Comparison of ENCODE assay signal across 23 mouse cellular contexts in genomic region chr10:43790780-43791179, GRCm38 (mm10).
DNase-seq lines count a peak whose midpoint lies in the region; ATAC-seq lines count a peak whose summit lies in the region.
"Had no signal": no experiment of that assay in that cellular context is flagged by ENCODE, and none has a peak within 500 bp of the region (broad histone marks: within the 10 kb centered on the region; RNA-seq: fewer than 3 reads in every experiment).

No protein-coding gene starts in this region.

- ATAC-seq in erythroid progenitor cell, adult 5-6 weeks (replicated peaks; ENCODE audit: low FRiP score, poor library complexity, severe bottlenecking): peak; percentile 70
- ATAC-seq in liver, embryonic 15.5 days (ENCODE audit: insufficient read depth): peak; percentile 54
- no peak for ATAC-seq in heart, embryonic 11.5 days (replicated peaks; ENCODE audit: insufficient number of reproducible peaks, low FRiP score, low TSS enrichment)
- ATAC-seq in forebrain, embryonic 12.5 days (ENCODE audit: low FRiP score): no peak
- ATAC-seq: midbrain, embryonic 15.5 days had no signal

- WGBS in liver, embryonic 15.5 days (ENCODE audit: insufficient replicate concordance): 69% methylated on average over 4 of the region's 4 CpGs
- WGBS in heart, embryonic 11.5 days (ENCODE audit: insufficient replicate concordance): 86% methylated on average over 4 of the region's 4 CpGs
- 95% methylated on average over 4 of the region's 4 CpGs for WGBS in forebrain, embryonic 12.5 days

- DNase-seq in spleen, postnatal 10 days (ENCODE audit: low spot score in 2 of 2): peak; percentile 33 to 46
- DNase-seq in spleen, adult 18-20 months: no peak
- DNase-seq in layer of hippocampus, postnatal 36 days: no peak
- DNase-seq: adrenal gland, postnatal 25 days; cerebellum, adult 11-12 months; cerebellum, postnatal 10 days; gastrocnemius, postnatal 36 days; heart, postnatal 4 days; kidney, adult 8-10 months; kidney, postnatal 14 days; lung, postnatal 4 days; thymus, postnatal 36 days had no signal

- H3K36me3 ChIP-seq in liver, embryonic 15.5 days (replicated peaks): no peaks in the 10 kb centered on the region
- no peaks in the 10 kb centered on the region for H3K36me3 ChIP-seq in heart, embryonic 11.5 days (ENCODE audit: control insufficient read depth, insufficient read depth, low read length)
- no peaks in the 10 kb centered on the region for H3K36me3 ChIP-seq in forebrain, embryonic 12.5 days (replicated peaks)
- H3K36me3 ChIP-seq: embryonic facial prominence, embryonic 10.5 days; lung, embryonic 15.5 days; midbrain, embryonic 15.5 days; stomach, embryonic 15.5 days had no signal

- H3K4me3 ChIP-seq in liver, embryonic 15.5 days (replicated peaks): no peak overlapping the region
- no peak overlapping the region for H3K4me3 ChIP-seq in heart, embryonic 11.5 days (ENCODE audit: low read depth, low read length)
- no peak overlapping the region for H3K4me3 ChIP-seq in forebrain, embryonic 12.5 days (replicated peaks)
- H3K4me3 ChIP-seq: embryonic facial prominence, embryonic 10.5 days; layer of hippocampus, adult 2 months; lung, embryonic 15.5 days; midbrain, embryonic 15.5 days; myocyte; stomach, embryonic 15.5 days had no signal

- 0 out of 2 replicates have a peak overlapping the region, but pooled peaks have one; percentile 60 for H3K4me2 ChIP-seq in liver, embryonic 15.5 days
- H3K4me2 ChIP-seq in heart, embryonic 11.5 days: no peak overlapping the region
- no peak overlapping the region for H3K4me2 ChIP-seq in forebrain, embryonic 12.5 days
- H3K4me2 ChIP-seq: hindbrain, embryonic 14.5 days; lung, embryonic 15.5 days; midbrain, embryonic 15.5 days; stomach, embryonic 15.5 days had no signal

- no peaks in the 10 kb centered on the region for H3K27me3 ChIP-seq in liver, embryonic 15.5 days
- no peaks in the 10 kb centered on the region for H3K27me3 ChIP-seq in heart, embryonic 11.5 days (ENCODE audit: control insufficient read depth, insufficient read depth, low read length)
- no peaks in the 10 kb centered on the region for H3K27me3 ChIP-seq in forebrain, embryonic 12.5 days
- H3K27me3 ChIP-seq: lung, embryonic 15.5 days; midbrain, embryonic 15.5 days; stomach, embryonic 15.5 days had no signal

- 0 out of 2 replicates have a peak overlapping the region, but pooled peaks have one; percentile 6 for H3K9ac ChIP-seq in liver, embryonic 15.5 days
- H3K9ac ChIP-seq in heart, embryonic 11.5 days (ENCODE audit: low read depth, low read length): no peak overlapping the region
- H3K9ac ChIP-seq in forebrain, embryonic 12.5 days: no peak overlapping the region
- H3K9ac ChIP-seq: hindbrain, embryonic 14.5 days; lung, embryonic 15.5 days; midbrain, embryonic 15.5 days; stomach, embryonic 15.5 days had no signal

- H3K4me1 ChIP-seq in liver, embryonic 15.5 days (replicated peaks): peaks cover 53% of the 10 kb centered on the region
- no peaks in the 10 kb centered on the region for H3K4me1 ChIP-seq in heart, embryonic 11.5 days (ENCODE audit: control insufficient read depth, insufficient read depth, low read length)
- no peaks in the 10 kb centered on the region for H3K4me1 ChIP-seq in forebrain, embryonic 12.5 days
- H3K4me1 ChIP-seq: lung, embryonic 15.5 days; midbrain, embryonic 15.5 days; stomach, embryonic 15.5 days had no signal

- no peaks in the 10 kb centered on the region for H3K9me3 ChIP-seq in liver, embryonic 15.5 days (replicated peaks)
- H3K9me3 ChIP-seq in heart, embryonic 11.5 days (replicated peaks; ENCODE audit: control insufficient read depth, low read length): no peaks in the 10 kb centered on the region
- no peaks in the 10 kb centered on the region for H3K9me3 ChIP-seq in forebrain, embryonic 12.5 days
- H3K9me3 ChIP-seq: embryonic facial prominence, embryonic 10.5 days; lung, embryonic 15.5 days; midbrain, embryonic 15.5 days; stomach, embryonic 15.5 days had no signal

- peak overlapping the region; percentile 93 for H3K27ac ChIP-seq in liver, embryonic 15.5 days (replicated peaks)
- H3K27ac ChIP-seq in heart, embryonic 11.5 days (ENCODE audit: low read depth, low read length): no peak overlapping the region
- H3K27ac ChIP-seq in forebrain, embryonic 12.5 days: no peak overlapping the region
- H3K27ac ChIP-seq: embryonic facial prominence, embryonic 10.5 days; hindbrain, embryonic 14.5 days; layer of hippocampus, adult 2 months; lung, embryonic 15.5 days; midbrain, embryonic 15.5 days; stomach, embryonic 15.5 days had no signal

Comparison
In these comparisons a context has a peak if more than half of its experiments do, and no peak if none do; other contexts are left out.
1. DNase-seq: peak in spleen, postnatal 10 days (2 of 2); none in spleen, adult 18-20 months (0 of 2) and layer of hippocampus, postnatal 36 days (0 of 2).
2. ATAC-seq: peak in erythroid progenitor cell, adult 5-6 weeks (single experiment) and liver, embryonic 15.5 days (single experiment); none in heart, embryonic 11.5 days (single experiment) and forebrain, embryonic 12.5 days (single experiment).